18 mouse cellular contexts compared by ENCODE assay signal in the genomic region with DNA sequence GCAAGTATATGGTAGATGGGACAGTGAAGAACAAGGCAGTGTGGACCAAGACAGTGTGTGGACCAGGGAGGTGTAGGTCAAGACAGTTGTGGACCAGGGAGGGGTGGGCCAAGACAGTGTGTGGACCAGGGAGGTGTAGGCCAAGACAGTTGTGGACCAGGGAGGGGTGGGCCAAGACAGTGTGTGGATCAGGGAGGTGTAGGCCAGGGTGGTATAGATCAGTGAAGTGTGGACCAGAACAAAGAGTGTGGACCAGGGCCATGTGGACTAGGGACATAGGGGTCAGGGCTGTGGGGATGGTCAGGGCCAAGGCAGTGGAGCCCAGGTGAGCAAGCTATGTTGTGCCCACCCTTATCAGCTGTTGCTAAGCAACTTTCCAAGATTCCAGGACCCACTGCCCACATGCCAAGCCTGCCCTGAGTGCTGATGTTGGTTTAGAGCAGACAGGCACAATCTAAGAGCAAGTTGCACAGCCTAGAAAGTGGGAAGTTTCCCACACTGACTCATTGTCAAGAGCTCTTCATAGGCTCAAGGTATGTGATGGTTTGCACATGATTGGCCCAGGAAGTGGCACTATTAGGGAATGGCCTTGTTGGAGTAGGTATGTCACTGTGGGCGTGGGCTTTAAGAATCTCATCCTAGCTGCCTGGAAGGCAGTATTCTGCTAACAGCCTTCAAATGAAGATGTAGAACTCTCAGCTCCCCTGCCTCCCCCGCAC.
DNase-seq lines count a peak whose midpoint lies in the region; ATAC-seq and TF ChIP-seq lines count a peak whose summit lies in the region.
"Had no signal": no experiment of that assay in that cellular context is flagged by ENCODE, and none has a peak within 500 bp of the region (broad histone marks: within the 10 kb centered on the region; RNA-seq: fewer than 3 reads in every experiment).

No protein-coding gene starts in this region.

- no peak for ATAC-seq in hindbrain, postnatal 0 days
- no peak for ATAC-seq in lung, embryonic 14.5 days (ENCODE audit: insufficient read depth)
- ATAC-seq in embryonic facial prominence, embryonic 15.5 days (ENCODE audit: insufficient number of reproducible peaks, low FRiP score, low TSS enrichment, low read depth), result 0 out of 2 replicates have a peak, but pooled peaks have one; percentile 20
- ATAC-seq: forebrain, postnatal 0 days had no signal

- H3K4me1 ChIP-seq in hindbrain, embryonic 10.5 days (replicated peaks), result peaks cover 43% of the 10 kb centered on the region
- no peaks in the 10 kb centered on the region for H3K4me1 ChIP-seq in hindbrain, postnatal 0 days (ENCODE audit: insufficient read depth, low read length)
- H3K4me1 ChIP-seq in lung, embryonic 14.5 days (ENCODE audit: insufficient read depth), result peaks cover 17% of the 10 kb centered on the region
- peaks cover 16% of the 10 kb centered on the region for H3K4me1 ChIP-seq in embryonic facial prominence, embryonic 15.5 days

- 83% methylated on average over 2 of the region's 2 CpGs for WGBS in hindbrain, embryonic 10.5 days
- WGBS in hindbrain, postnatal 0 days, result 100% methylated on average over 2 of the region's 2 CpGs
- WGBS in lung, embryonic 14.5 days, result 93% methylated on average over 2 of the region's 2 CpGs
- WGBS in embryonic facial prominence, embryonic 15.5 days, result 94% methylated on average over 2 of the region's 2 CpGs

- H3K27ac ChIP-seq in hindbrain, embryonic 10.5 days, result peak overlapping the region; percentile 69; the same call in 1 of the 2 replicates
- no peak overlapping the region for H3K27ac ChIP-seq in hindbrain, postnatal 0 days
- 0 out of 2 replicates have a peak overlapping the region, but pooled peaks have one; percentile 20 for H3K27ac ChIP-seq in lung, embryonic 14.5 days (ENCODE audit: low read depth)
- no peak overlapping the region for H3K27ac ChIP-seq in embryonic facial prominence, embryonic 15.5 days (replicated peaks)
- H3K27ac ChIP-seq: gastrocnemius, adult 2 months; liver, embryonic 14.5 days had no signal

- H3K27me3 ChIP-seq in hindbrain, embryonic 10.5 days (ENCODE audit: insufficient read depth, poor library complexity, severe bottlenecking), result no peaks in the 10 kb centered on the region; the same call in 1 of the 2 replicates
- no peaks in the 10 kb centered on the region for H3K27me3 ChIP-seq in hindbrain, postnatal 0 days (ENCODE audit: insufficient read depth, low read length)
- H3K27me3 ChIP-seq in lung, embryonic 14.5 days (ENCODE audit: insufficient read depth, low read length), result no peaks in the 10 kb centered on the region
- H3K27me3 ChIP-seq in embryonic facial prominence, embryonic 15.5 days, result no peaks in the 10 kb centered on the region

- 0 out of 2 replicates have a peak, but pooled peaks cover 2% of the 10 kb centered on the region for H3K36me3 ChIP-seq in hindbrain, embryonic 10.5 days
- no peaks in the 10 kb centered on the region for H3K36me3 ChIP-seq in hindbrain, postnatal 0 days (ENCODE audit: insufficient read depth, low read length)
- no peaks in the 10 kb centered on the region for H3K36me3 ChIP-seq in lung, embryonic 14.5 days (ENCODE audit: insufficient read depth)
- H3K36me3 ChIP-seq in embryonic facial prominence, embryonic 15.5 days, result no peaks in the 10 kb centered on the region
- H3K36me3 ChIP-seq: G1E had no signal

- no peak overlapping the region for H3K4me2 ChIP-seq in hindbrain, postnatal 0 days (ENCODE audit: low read depth, low read length)
- no peak overlapping the region for H3K4me2 ChIP-seq in lung, embryonic 14.5 days
- no peak overlapping the region for H3K4me2 ChIP-seq in embryonic facial prominence, embryonic 15.5 days (replicated peaks)

- DNase-seq in hindbrain, embryonic 10.5 days (ENCODE audit: low spot score), result no peak
- DNase-seq in hindbrain, postnatal 0 days (ENCODE audit: low spot score), result no peak
- DNase-seq in lung, embryonic 14.5 days, result no peak
- DNase-seq in lung, postnatal 25 days (ENCODE audit: low spot score), result no peak
- peak; percentile 6 for DNase-seq in 3T3-L1 (ENCODE audit: low read depth, low spot score)
- no peak for DNase-seq in adrenal gland, postnatal 14 days
- DNase-seq: cerebellum, adult 18-20 months; forebrain, postnatal 0 days; gastrocnemius, adult 2 months; heart, adult 18-20 months; heart, postnatal 10 days; kidney, postnatal 14 days; right cerebral cortex, postnatal 25 days; thymus, postnatal 4 days had no signal

- no peak for TF ChIP-seq CTCF in hindbrain, postnatal 0 days (IDR thresholded peaks at IDR 0.05; ENCODE audit: low read depth)
- no peak for TF ChIP-seq CTCF in lung, embryonic 14.5 days (IDR thresholded peaks at IDR 0.05; ENCODE audit: low read depth)

- no peak overlapping the region for H3K4me3 ChIP-seq in hindbrain, embryonic 10.5 days
- H3K4me3 ChIP-seq in hindbrain, postnatal 0 days (ENCODE audit: low read length), result no peak overlapping the region
- no peak overlapping the region for H3K4me3 ChIP-seq in lung, embryonic 14.5 days (ENCODE audit: low read depth, low read length)
- no peak overlapping the region for H3K4me3 ChIP-seq in embryonic facial prominence, embryonic 15.5 days (replicated peaks)
- H3K4me3 ChIP-seq: gastrocnemius, adult 2 months; megakaryocyte, embryonic 14.5 days had no signal

- no peaks in the 10 kb centered on the region for H3K9me3 ChIP-seq in hindbrain, embryonic 10.5 days
- no peaks in the 10 kb centered on the region for H3K9me3 ChIP-seq in hindbrain, postnatal 0 days (ENCODE audit: low read length)
- no peaks in the 10 kb centered on the region for H3K9me3 ChIP-seq in lung, embryonic 14.5 days (ENCODE audit: low read depth, low read length)
- H3K9me3 ChIP-seq in embryonic facial prominence, embryonic 15.5 days (replicated peaks), result no peaks in the 10 kb centered on the region
- H3K9me3 ChIP-seq: G1E had no signal

- no peak overlapping the region for H3K9ac ChIP-seq in hindbrain, postnatal 0 days (replicated peaks; ENCODE audit: low read length)
- no peak overlapping the region for H3K9ac ChIP-seq in lung, embryonic 14.5 days
- H3K9ac ChIP-seq in embryonic facial prominence, embryonic 15.5 days, result no peak overlapping the region
- H3K9ac ChIP-seq: forebrain, postnatal 0 days; liver, embryonic 14.5 days had no signal

Comparison
In these comparisons a context has a peak if more than half of its experiments do, and no peak if none do; other contexts are left out.
1. H3K27ac ChIP-seq: peak in hindbrain, embryonic 10.5 days (single experiment) and lung, embryonic 14.5 days (single experiment); none in hindbrain, postnatal 0 days (single experiment) and embryonic facial prominence, embryonic 15.5 days (single experiment).